Mouse (Mus musculus): ENCODE results near the gene C2cd4d.

DNA sequence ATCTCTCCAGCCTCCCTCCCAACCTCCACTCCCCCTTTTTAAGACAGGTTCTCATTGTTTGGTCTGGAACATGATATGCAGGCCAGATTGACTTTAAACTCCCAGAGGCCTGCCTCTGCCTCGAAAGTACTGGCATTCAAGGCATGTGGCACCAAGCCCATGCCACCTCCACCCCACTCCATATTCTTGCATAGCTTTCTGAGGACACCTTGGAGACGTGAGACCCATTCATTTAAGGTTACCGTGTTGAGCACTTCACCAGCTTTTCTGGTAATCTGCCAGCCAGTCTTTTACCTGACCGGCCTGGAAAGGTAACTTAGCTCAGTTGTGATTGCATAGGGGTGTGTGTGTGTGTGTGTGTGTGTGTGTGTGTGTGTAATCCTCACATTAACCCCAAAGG is 43.3 kb downstream of the C2cd4d start:
- no peak for TF ChIP-seq CTCF (IDR thresholded peaks at IDR 0.05; ENCODE audit: low read depth)
- TF ChIP-seq EP300 (IDR thresholded peaks at IDR 0.05; ENCODE audit: low read depth) = no peak

Measured in liver, postnatal 0 days (tissue).